Mouse (Mus musculus) liver, embryonic 12.5 days (tissue): ENCODE data around the gene Fzd10. TPM values are rescaled to one million over a fixed set of nuclear protein-coding genes. Genes with fewer than 3 reads are reported as not detected.
A peak's percentile ranks its signal among the peaks of the same experiment; 100 is the strongest.

ENCODE experiments used
- ATAC-seq: fragments of 200-750 bp; cut with Nextera tagmentation; 2 replicates; pipeline ENCODE4 v1.8.0; 2017; ENCODE audit warnings: moderate number of reproducible peaks, mild to moderate bottlenecking, moderate library complexity
- H3K27ac ChIP-seq: fragments of 300-500 bp; sonication (generic); 2 replicates; pipeline ENCODE4 v1.5.1; 2016; ENCODE audit warnings: mild to moderate bottlenecking
- H3K27me3 ChIP-seq: fragments of 300-500 bp; sonication (generic); replicated peaks from 2 replicates; pipeline ENCODE4 v1.6.1; 2016; ENCODE audit warnings: mild to moderate bottlenecking, moderate library complexity
- H3K36me3 ChIP-seq: fragments of 300-500 bp; sonication (generic); 2 replicates; pipeline ENCODE4 v1.6.1; 2016; ENCODE audit warnings: mild to moderate bottlenecking, moderate library complexity
- H3K4me1 ChIP-seq: fragments of 300-500 bp; sonication (generic); 2 replicates; pipeline ENCODE4 v1.6.1; 2016
- H3K4me2 ChIP-seq: fragments of 300-500 bp; sonication (generic); 2 replicates; pipeline ENCODE4 v1.6.1; 2016; ENCODE audit warnings: mild to moderate bottlenecking, moderate library complexity
- H3K4me3 ChIP-seq: fragments of 300-500 bp; sonication (generic); 2 replicates; pipeline ENCODE4 v1.5.1; 2016; ENCODE audit warnings: mild to moderate bottlenecking, moderate library complexity
- H3K9ac ChIP-seq: fragments of 300-500 bp; sonication (generic); 2 replicates; pipeline ENCODE4 v1.6.1; 2016; ENCODE audit warnings: mild to moderate bottlenecking, moderate library complexity
- H3K9me3 ChIP-seq: fragments of 300-500 bp; sonication (generic); replicated peaks from 2 replicates; pipeline ENCODE4 v1.6.1; 2016; ENCODE audit warnings: mild to moderate bottlenecking, moderate library complexity
- WGBS: fragments of 180-500 bp; shearing (Covaris S2); methylation state at CpG from one replicate; pipeline ENCODE4 v1.1.7; 2016; ENCODE audit not compliant: insufficient replicate concordance; 5-methylcytosine and 5-hydroxymethylcytosine counted together
- polyA plus RNA-seq: library from polyadenylated mRNA; unstranded; fragments of >200 nt; fragmentation: Nextera tagmentation; extraction: Ambion mirVana; gene quantifications from 2 replicates; pipeline ENCODE4 v1.2.1, GENCODE M21; 2016

Fzd10 gene
- 0.05 and 0.11 TPM in 2 replicates for polyA plus RNA-seq

DNA sequence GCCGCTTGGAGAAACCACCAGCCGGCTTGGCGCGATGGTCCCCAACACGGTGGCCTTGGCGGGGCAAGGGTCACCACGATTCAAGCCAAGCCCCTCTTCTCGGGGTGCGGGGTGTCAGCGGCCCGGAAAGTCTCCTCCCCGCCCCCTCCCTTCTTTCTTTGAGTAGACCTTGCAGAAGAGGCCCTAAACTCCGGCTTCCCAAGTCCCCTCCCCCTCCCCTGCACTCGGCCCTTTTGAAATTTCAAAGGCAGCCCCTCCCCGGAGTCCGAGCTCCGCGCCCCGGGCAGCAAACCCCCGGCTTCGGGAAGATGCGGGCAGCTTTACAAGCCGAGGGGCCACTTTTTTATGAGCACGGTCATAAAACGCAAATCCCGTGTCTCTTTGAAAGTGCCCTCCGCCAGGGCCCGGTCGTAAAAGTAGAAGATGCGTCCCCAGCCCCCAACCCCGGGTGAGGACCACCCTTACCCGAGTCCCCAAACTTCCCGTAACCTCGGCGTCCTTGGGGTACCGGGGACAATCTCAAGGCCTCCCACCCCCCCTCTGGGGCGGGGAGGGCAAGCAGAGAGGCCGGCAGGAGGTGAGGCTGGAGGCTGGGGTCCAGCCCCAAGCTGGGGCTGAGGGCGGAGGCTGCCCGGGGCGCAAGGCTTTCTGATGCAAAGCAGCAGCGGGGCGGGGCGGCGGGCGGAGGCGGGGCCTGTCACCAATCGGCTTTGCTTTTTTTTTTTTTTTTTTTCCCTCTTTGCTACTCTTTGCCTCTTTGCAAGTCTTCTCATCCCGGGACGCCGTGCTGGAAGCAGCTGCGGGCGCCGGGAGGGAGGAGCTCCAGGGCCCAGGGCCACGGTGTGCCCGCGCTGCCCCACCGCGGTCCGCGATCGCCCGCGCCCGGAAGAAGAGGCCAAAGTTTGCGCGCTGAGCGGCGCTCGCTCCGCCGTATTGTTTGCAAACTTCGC, at the start of gene Fzd10:
Fzd10 (plus strand) TSS at position 773 of the 950 bp plus-strand sequence.
- no peak within 1 kb of the TSS for H3K9ac ChIP-seq
- H3K4me3 ChIP-seq, result peak within 1 kb of the TSS; percentile 56
- peaks cover 17% of the 10 kb centered on the region for H3K4me1 ChIP-seq
- no peaks in the 10 kb centered on the region for H3K36me3 ChIP-seq
- H3K9me3 ChIP-seq, result no peaks in the 10 kb centered on the region
- 0 out of 2 replicates have a peak, but pooled peaks have one; percentile 32 for ATAC-seq
- H3K27me3 ChIP-seq, result peaks cover 93% of the 10 kb centered on the region
- peak within 1 kb of the TSS; percentile 73 for H3K4me2 ChIP-seq
- WGBS, result under 1% methylated on average over 70 of the region's 73 CpGs
- no peak within 1 kb of the TSS for H3K27ac ChIP-seq

DNA sequence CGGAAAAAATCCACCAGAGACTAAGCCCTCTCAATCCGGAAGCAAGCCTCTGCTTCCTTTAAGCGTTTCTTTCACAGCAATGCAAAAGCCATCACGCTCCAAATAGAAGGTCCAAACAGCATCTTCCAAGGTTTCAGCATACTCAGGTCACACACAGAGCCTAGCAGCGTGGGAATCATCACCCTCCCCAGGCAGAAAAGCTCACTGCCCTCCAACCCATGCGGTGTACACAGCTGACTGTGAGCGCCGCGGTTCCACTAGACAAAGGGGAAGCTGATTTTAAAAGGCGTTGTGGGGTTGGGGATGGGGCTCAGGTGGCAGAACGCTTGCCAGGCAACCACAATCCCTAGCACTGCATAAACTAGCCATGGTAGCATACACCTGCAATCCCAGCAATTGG, 49.2 kb upstream of the Fzd10 start:
- no peak for ATAC-seq

DNA sequence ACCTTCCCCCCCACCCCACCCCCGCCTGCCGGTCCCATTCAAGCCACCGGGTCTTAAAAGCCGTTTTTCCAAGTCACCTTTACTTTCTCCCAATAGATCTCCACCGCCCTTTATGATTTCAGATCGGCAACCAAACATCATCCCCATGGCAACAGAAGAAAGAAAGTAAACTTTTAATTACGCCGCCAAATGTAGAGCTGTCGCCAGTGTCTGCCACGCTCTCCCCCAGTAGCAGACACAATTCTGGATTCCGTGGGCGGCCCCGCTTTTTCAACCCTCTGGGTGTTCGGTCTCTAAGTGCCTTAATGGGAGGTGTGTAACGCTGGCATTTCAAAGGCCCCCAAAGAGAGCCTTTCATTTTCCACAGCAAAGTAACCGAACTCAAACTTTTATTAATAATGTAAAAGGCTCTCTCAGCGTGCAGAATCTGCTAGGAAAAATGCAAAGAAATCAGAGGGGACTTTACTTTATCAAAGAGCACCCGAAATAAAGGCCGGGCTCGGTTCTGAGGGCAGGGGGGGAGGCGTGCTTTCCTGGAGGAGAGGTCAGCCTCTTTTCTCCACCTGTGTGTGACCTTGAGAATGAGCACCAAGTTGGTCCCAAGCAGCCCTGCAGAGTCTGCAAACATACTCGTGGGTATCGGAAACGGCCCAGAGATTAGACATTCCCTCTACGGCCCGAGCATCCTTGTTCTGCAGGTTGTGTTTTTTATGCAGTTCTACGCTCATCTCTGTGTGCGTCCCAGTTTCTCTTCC, 48.3 kb upstream of the Fzd10 start:
- H3K4me3 ChIP-seq, result no peak overlapping the region
- 16% methylated on average over 28 of the region's 28 CpGs for WGBS

More for the DNA sequence above, 49.2 kb upstream of the Fzd10 start:
- Histone ChIP-seq H3K27me3 (peaks cover 22% of the 10 kb centered on the region), H3K36me3 (no peaks in the 10 kb centered on the region), H3K4me3 (no peak overlapping the region), H3K4me1 (no peaks in the 10 kb centered on the region), H3K9me3 (no peaks in the 10 kb centered on the region), H3K27ac (no peak overlapping the region), H3K9ac (no peak overlapping the region), H3K4me2 (peak overlapping the region; percentile 24; the same call in 1 of the 2 replicates)
- 7% methylated on average over 11 of the region's 11 CpGs for WGBS

DNA sequence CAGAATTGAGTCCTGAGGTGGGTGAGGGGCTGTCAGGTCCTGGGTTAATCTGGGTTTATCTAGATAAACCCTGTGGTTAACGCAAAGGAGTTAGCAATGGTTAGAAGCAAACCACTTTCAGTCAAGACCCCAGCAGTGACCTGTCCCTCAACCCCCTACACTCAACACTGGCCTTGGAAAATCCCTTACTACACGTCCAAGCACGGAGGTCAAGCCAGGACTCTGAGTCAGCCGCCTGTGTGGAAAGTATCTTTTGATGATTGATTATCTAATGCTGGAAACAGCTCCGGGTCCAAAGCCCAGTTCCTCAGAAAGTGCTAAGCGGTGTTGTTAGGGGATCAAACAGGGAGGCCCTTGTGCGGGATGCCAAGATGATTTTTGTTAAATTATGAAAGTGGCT, 42.5 kb upstream of the Fzd10 start:
- 22% methylated on average over 7 of the region's 7 CpGs for WGBS
- Histone ChIP-seq H3K4me3 (no peak overlapping the region), H3K4me2 (no peak overlapping the region), H3K9ac (no peak overlapping the region), H3K27ac (no peak overlapping the region), H3K27me3 (0 out of 2 replicates have a peak, but pooled peaks cover under 1% of the 10 kb centered on the region), H3K36me3 (no peaks in the 10 kb centered on the region), H3K4me1 (no peaks in the 10 kb centered on the region), H3K9me3 (no peaks in the 10 kb centered on the region)
- ATAC-seq, result no peak

More for the DNA sequence above, 48.3 kb upstream of the Fzd10 start:
- no peak overlapping the region for H3K27ac ChIP-seq
- H3K9ac ChIP-seq, result no peak overlapping the region
- peak overlapping the region; percentile 16; the same call in 1 of the 2 replicates for H3K4me2 ChIP-seq
- ATAC-seq, result no peak
- no peaks in the 10 kb centered on the region for H3K9me3 ChIP-seq
- no peaks in the 10 kb centered on the region for H3K36me3 ChIP-seq
- no peaks in the 10 kb centered on the region for H3K4me1 ChIP-seq
- H3K27me3 ChIP-seq, result peaks cover 22% of the 10 kb centered on the region

DNA sequence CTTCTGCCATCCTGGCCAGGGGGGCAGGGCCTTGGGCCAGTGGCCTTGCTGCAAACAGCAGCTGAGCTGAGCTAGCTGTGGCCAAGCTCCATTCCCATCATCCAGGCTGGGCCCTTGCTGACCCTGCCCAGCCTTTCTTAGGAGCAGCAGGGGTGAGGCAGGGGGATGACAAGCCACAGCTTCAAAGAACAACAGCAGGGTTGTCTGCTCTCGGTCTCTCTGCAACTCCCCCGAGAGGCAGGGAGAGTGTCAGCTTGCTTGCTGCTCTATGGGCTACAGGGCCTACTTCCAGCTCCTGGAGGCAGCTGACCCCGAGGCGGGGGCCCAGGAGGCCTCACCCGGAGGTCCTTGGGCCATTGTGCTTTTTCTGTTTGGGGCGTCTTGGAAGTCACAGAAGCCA, 33.3 kb upstream of the Fzd10 start:
- WGBS, result 62% methylated on average over 6 of the region's 6 CpGs

DNA sequence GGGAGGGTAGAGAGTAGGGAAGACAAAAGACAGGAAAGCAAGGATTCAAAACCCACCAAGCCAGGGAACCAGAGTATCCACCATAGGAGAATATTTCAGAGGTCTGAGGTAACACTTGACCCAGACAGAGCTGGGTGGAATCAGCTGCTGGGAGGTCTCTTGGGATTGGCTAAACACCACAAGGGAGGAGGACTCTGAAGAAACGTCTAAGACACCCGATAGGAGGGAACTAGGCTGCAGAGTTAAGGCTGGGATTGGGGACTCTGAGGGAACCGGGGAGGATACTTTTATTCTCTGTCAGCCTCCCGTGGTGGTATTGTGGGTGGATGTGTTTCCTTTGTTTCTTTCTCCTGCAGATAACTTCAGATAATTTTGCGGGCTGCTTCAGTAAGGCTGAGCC, 31.7 kb upstream of the Fzd10 start:
- no peaks in the 10 kb centered on the region for H3K27me3 ChIP-seq
- no peak overlapping the region for H3K27ac ChIP-seq
- no peak overlapping the region for H3K4me3 ChIP-seq
- 6% methylated on average over 5 of the region's 5 CpGs for WGBS
- H3K9ac ChIP-seq, result no peak overlapping the region
- no peaks in the 10 kb centered on the region for H3K9me3 ChIP-seq
- no peaks in the 10 kb centered on the region for H3K36me3 ChIP-seq
- no peak for ATAC-seq
- H3K4me2 ChIP-seq, result no peak overlapping the region
- H3K4me1 ChIP-seq, result no peaks in the 10 kb centered on the region

More for the DNA sequence above, 33.3 kb upstream of the Fzd10 start:
- no peaks in the 10 kb centered on the region for H3K4me1 ChIP-seq
- no peak overlapping the region for H3K27ac ChIP-seq
- no peaks in the 10 kb centered on the region for H3K9me3 ChIP-seq
- no peaks in the 10 kb centered on the region for H3K27me3 ChIP-seq
- H3K4me3 ChIP-seq, result no peak overlapping the region
- no peak overlapping the region for H3K4me2 ChIP-seq
- no peaks in the 10 kb centered on the region for H3K36me3 ChIP-seq
- no peak overlapping the region for H3K9ac ChIP-seq
- no peak for ATAC-seq

DNA sequence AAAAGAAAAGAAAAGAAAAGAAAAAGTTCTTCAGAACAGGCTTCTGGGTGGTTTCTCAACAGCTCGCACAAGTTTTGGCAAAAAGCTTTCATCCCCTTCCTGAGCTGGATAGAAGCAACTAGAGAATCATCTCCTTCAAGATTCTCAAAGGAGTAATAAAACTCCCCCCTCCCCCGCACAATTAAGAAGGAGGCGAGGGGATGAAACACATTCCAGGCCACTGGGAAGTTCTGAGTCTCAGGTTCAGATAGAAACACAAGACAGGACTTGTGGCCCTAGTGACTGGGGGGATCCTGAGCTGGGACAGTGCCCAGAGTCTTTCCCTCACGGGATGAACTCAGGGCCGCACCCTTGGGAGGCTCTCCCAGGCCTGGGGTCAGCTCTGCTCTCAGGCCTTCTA, 30.6 kb upstream of the Fzd10 start:
- WGBS, result 61% methylated on average over 5 of the region's 5 CpGs
- H3K36me3 ChIP-seq, result no peaks in the 10 kb centered on the region
- no peaks in the 10 kb centered on the region for H3K9me3 ChIP-seq
- ATAC-seq, result no peak
- H3K4me1 ChIP-seq, result no peaks in the 10 kb centered on the region
- H3K27ac ChIP-seq, result no peak overlapping the region
- no peak overlapping the region for H3K4me3 ChIP-seq
- H3K9ac ChIP-seq, result no peak overlapping the region
- H3K4me2 ChIP-seq, result no peak overlapping the region
- H3K27me3 ChIP-seq, result no peaks in the 10 kb centered on the region

DNA sequence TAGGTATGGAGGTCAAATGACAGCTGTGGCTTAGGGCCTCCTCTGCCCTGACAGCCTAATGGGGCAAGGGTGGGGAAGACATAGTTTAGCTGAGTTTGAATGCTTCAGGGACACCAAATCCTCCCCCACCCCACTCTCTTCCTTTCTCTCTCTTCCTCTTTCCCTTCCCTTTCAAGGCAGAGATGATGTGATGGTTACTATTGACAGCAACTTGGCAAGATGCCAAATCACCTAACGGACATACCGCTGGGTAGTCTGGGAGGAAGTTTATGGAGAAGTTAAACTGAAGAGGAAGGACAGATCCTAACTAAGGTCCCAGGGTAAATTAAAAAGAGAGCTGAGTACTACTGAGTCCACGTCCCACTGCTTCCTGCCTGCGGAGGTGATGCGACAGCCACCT, 29.8 kb upstream of the Fzd10 start:
- Histone ChIP-seq H3K9ac (no peak overlapping the region), H3K9me3 (no peaks in the 10 kb centered on the region), H3K4me3 (no peak overlapping the region), H3K4me2 (no peak overlapping the region), H3K27ac (no peak overlapping the region), H3K36me3 (no peaks in the 10 kb centered on the region), H3K4me1 (no peaks in the 10 kb centered on the region), H3K27me3 (no peaks in the 10 kb centered on the region)
- 25% methylated on average over 5 of the region's 5 CpGs for WGBS
- ATAC-seq, result no peak

DNA sequence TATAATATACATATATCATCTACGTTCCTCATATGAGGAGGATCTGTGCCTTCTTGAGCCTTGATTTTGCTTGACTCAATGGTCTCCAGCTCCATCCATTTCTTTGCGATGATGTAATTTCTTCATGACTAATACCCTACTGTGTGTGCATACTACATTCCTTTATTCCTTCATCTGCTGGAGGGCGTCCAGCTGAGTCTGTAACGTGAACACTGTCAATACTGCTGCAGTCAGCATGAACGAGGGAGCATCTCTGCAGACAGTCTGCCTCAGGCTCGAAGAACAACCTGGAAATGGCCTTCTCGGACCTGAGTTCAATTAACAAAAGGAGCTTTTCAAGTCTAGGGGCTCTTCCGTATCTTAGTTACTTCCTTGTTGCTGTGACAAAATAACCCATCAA, 28.9 kb upstream of the Fzd10 start:
- Histone ChIP-seq H3K4me2 (no peak overlapping the region), H3K27me3 (no peaks in the 10 kb centered on the region), H3K36me3 (no peaks in the 10 kb centered on the region), H3K9me3 (no peaks in the 10 kb centered on the region), H3K4me1 (no peaks in the 10 kb centered on the region), H3K27ac (no peak overlapping the region), H3K9ac (no peak overlapping the region), H3K4me3 (no peak overlapping the region)
- ATAC-seq, result no peak
- 70% methylated on average over 8 of the region's 8 CpGs for WGBS

DNA sequence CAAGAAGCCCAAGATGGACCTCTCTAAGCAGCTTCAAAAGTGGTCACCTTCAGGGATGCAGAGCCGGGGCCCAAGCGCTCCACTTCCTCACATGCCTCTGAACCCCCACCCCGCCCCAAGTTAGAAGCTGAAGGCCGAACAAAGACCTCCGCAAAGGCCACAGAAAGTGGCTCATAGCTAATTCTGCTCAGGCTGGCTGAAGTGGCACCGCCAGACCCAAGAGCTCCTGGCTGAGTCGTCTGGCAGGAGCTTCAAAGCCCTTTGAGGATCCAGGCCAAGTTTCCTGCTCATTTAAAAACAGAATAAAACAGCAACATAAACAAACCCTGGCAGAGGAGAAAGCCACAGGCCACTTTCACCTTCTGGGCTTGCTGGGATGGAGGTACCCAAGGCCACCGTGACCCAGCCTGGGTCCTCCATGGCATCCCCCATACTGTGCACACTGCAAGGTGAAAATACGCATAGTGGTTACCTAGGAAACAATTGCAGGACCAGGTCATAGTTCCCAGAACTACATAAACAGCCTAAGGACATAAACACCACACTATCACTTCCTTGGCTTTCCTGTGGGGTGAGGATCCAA, 24.6 kb upstream of the Fzd10 start:
- Histone ChIP-seq H3K4me3 (no peak overlapping the region), H3K9ac (no peak overlapping the region), H3K27ac (no peak overlapping the region), H3K4me2 (no peak overlapping the region), H3K27me3 (no peaks in the 10 kb centered on the region), H3K36me3 (no peaks in the 10 kb centered on the region), H3K4me1 (no peaks in the 10 kb centered on the region; the same call in 1 of the 2 replicates), H3K9me3 (no peaks in the 10 kb centered on the region)
- no peak for ATAC-seq
- WGBS, result 68% methylated on average over 9 of the region's 9 CpGs

DNA sequence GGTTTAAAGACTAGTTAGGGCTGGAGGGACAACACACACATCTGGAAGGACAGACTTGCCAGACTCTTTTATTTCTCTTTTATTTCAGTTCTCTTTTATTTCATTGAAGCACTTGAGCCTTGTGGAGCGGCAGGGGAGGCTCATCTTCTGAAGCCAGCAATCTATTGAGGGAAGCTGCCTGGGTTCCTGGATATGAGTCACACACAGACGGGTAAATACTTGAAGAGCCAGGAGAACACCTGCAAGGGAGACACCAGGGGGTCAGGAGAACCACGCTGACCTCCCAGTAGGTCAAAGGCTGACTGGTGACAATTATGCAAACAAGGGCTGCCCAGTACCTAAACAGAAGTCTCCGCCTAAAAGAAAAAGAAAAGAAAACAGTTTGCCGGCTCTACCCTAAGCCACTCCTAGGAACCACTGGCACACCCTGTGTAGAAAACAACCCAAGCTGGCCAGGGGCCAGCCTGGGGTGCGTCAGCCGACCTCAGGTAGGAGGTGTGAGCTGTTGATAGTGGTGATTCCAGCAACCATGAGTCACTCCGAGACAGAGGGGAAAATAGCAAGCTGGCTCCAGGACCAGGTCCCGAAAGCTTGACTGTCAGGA, 21.5 kb upstream of the Fzd10 start:
- no peaks in the 10 kb centered on the region for H3K27me3 ChIP-seq
- 24% methylated on average over 9 of the region's 9 CpGs for WGBS
- ATAC-seq, result no peak
- no peaks in the 10 kb centered on the region; the same call in 1 of the 2 replicates for H3K4me1 ChIP-seq
- H3K36me3 ChIP-seq, result no peaks in the 10 kb centered on the region
- no peak overlapping the region for H3K9ac ChIP-seq
- H3K27ac ChIP-seq, result no peak overlapping the region
- no peaks in the 10 kb centered on the region for H3K9me3 ChIP-seq
- no peak overlapping the region for H3K4me2 ChIP-seq
- no peak overlapping the region for H3K4me3 ChIP-seq
